Mouse (Mus musculus): ENCODE measurements around the gene Gm47955. TPM values are rescaled to one million over a fixed set of nuclear protein-coding genes. Genes with fewer than 3 reads are reported as not detected.
A peak's percentile ranks its signal among the peaks of the same experiment; 100 is the strongest.
"Not testable (repeated sequence)": the region's sequence is repeated elsewhere in the genome, so short reads cannot be mapped to it uniquely, and the experiment has no call there.

Gm47955 gene
- polyA plus RNA-seq, 1 experiment from 2014 or later: not detected

- no peak overlapping the region for H3K9ac ChIP-seq
- WGBS: 44% methylated on average over 4 of the region's 4 CpGs
- ATAC-seq: no peak
Observed at GRCm38 (mm10) chr1:82972046-82972445, 12.0 kb downstream of the Gm47955 start.

DNA sequence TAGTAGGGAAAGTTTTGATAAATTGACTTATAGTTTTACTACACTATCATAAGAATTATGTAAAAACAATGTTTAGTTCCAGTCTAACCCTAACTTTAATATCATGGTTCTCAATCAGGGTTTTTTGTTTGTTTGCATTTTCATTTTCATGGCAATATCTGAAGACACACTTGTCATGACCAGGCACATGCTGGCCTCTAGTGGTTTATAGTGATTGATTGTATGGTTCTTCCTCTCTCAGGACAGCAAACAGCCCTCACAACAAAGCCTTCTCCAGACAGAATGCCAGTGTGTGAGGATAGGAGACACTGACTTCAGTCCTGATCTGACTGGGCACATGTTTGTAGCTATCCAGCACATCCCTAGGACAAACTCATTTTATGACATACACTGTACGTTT is 13.2 kb downstream of the Gm47955 start:
- whole genome bisulfite sequencing: 87% methylated on average over 1 of the region's 1 CpGs
- Histone ChIP-seq H3K4me3 (replicated peaks) (no peak overlapping the region), H3K9ac (no peak overlapping the region), H3K36me3 (no peaks in the 10 kb centered on the region), H3K4me1 (replicated peaks) (no peaks in the 10 kb centered on the region), H3K27me3 (replicated peaks) (no peaks in the 10 kb centered on the region), H3K27ac (no peak overlapping the region), H3K4me2 (replicated peaks) (no peak overlapping the region), H3K9me3 (no peaks in the 10 kb centered on the region)
- ATAC-seq: no peak

More at GRCm38 (mm10) chr1:82972046-82972445, 12.0 kb downstream of the Gm47955 start:
- Histone ChIP-seq H3K4me3 (replicated peaks) (no peak overlapping the region), H3K4me1 (replicated peaks) (no peaks in the 10 kb centered on the region), H3K27me3 (replicated peaks) (no peaks in the 10 kb centered on the region), H3K4me2 (replicated peaks) (no peak overlapping the region), H3K27ac (no peak overlapping the region), H3K9me3 (no peaks in the 10 kb centered on the region), H3K36me3 (no peaks in the 10 kb centered on the region)

DNA sequence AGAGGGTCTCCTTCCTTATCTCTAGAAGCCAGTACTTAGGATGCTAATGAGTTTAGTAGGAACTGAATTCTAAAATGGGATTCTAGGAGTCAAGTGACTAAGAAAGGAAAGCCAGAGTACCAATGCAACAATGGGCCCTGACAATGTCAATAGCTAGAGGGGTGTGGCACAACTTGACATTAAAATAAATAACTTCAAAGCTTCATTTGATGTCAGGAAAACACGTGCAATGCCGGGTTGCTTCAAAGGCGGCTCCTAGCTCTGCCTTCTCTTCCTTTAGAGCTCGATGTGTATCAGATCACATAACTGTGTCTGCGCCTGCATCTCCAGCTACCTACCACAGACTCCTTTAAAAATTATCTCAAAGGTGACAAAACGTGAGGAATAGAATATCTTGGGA is 13.8 kb downstream of the Gm47955 start:
- H3K9me3 ChIP-seq: no peaks in the 10 kb centered on the region
- no peaks in the 10 kb centered on the region for H3K4me1 ChIP-seq (replicated peaks)
- H3K4me3 ChIP-seq (replicated peaks): no peak overlapping the region
- no peaks in the 10 kb centered on the region for H3K36me3 ChIP-seq
- WGBS: 70% methylated on average over 6 of the region's 6 CpGs
- no peak overlapping the region for H3K27ac ChIP-seq
- H3K4me2 ChIP-seq (replicated peaks): no peak overlapping the region
- no peaks in the 10 kb centered on the region for H3K27me3 ChIP-seq (replicated peaks)
- no peak for ATAC-seq
- H3K9ac ChIP-seq: no peak overlapping the region

DNA sequence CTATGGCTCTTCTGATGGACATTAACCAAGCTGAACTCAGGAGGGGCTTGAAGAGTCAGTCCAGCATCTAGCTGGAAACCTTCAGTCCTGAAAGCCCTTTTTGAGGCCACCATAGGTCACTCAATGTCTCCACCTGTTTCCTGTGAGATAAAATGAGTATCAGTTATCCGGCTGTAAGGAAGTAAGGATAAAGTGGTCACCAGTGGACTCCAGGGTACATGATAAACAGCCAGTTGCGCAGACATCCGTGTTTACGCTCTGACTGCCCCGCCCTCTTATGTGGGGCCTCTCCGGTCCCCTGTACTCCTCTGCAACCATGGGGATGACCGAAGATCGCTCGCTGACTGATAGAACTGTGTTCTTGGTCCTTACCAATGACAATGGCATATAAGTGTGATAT is 14.3 kb downstream of the Gm47955 start:
- peak; percentile 49; the same call in 1 of the 2 replicates for ATAC-seq
- 76% methylated on average over 9 of the region's 9 CpGs for WGBS
- Histone ChIP-seq H3K4me3 (replicated peaks) (no peak overlapping the region), H3K36me3 (no peaks in the 10 kb centered on the region), H3K4me2 (replicated peaks) (no peak overlapping the region), H3K27ac (no peak overlapping the region), H3K27me3 (replicated peaks) (no peaks in the 10 kb centered on the region), H3K9ac (no peak overlapping the region), H3K4me1 (replicated peaks) (no peaks in the 10 kb centered on the region), H3K9me3 (no peaks in the 10 kb centered on the region)

- Histone ChIP-seq H3K27me3 (replicated peaks) (no peaks in the 10 kb centered on the region), H3K9me3 (no peaks in the 10 kb centered on the region), H3K27ac (no peak overlapping the region), H3K4me2 (replicated peaks) (no peak overlapping the region), H3K36me3 (no peaks in the 10 kb centered on the region), H3K9ac (no peak overlapping the region), H3K4me3 (replicated peaks) (no peak overlapping the region), H3K4me1 (replicated peaks) (no peaks in the 10 kb centered on the region)
- no peak for ATAC-seq
- 82% methylated on average over 5 of the region's 5 CpGs for WGBS
Observed at GRCm38 (mm10) chr1:82975750-82976149, 15.7 kb downstream of the Gm47955 start.

DNA sequence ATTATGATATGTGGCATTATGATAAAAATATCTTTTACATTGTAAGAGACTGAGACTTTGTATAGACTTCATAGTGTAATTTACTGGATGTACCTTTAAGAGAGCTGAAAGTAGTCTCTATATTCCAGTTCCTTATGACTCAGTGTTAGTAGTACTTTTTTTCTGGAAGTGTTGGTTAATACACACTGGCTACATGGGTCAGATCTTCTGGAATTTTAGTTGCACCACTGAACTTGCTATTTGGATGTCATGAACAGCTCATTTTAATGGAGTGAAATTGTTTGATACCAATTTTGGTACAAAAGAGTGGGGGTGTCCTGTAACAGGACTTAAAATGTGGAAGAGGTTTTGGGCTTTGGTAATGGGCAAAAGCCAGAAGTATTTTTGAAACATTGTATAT is 17.8 kb downstream of the Gm47955 start:
- ATAC-seq: no peak
- H3K27ac ChIP-seq: no peak overlapping the region
- no peak overlapping the region for H3K9ac ChIP-seq
- H3K9me3 ChIP-seq: no peaks in the 10 kb centered on the region
- H3K4me3 ChIP-seq (replicated peaks): no peak overlapping the region
- no peaks in the 10 kb centered on the region for H3K27me3 ChIP-seq (replicated peaks)
- H3K4me1 ChIP-seq (replicated peaks): no peaks in the 10 kb centered on the region
- no peaks in the 10 kb centered on the region for H3K36me3 ChIP-seq
- no peak overlapping the region for H3K4me2 ChIP-seq (replicated peaks)

- Histone ChIP-seq H3K27me3 (replicated peaks) (no peaks in the 10 kb centered on the region), H3K4me2 (replicated peaks) (no peak overlapping the region), H3K4me1 (replicated peaks) (no peaks in the 10 kb centered on the region; the same call in 1 of the 2 replicates), H3K9me3 (no peaks in the 10 kb centered on the region), H3K9ac (no peak overlapping the region), H3K4me3 (replicated peaks) (no peak overlapping the region), H3K36me3 (no peaks in the 10 kb centered on the region), H3K27ac (no peak overlapping the region)
- ATAC-seq: no peak
- WGBS: 88% methylated on average over 6 of the region's 6 CpGs
Observed at GRCm38 (mm10) chr1:82986738-82987137, 26.7 kb downstream of the Gm47955 start.

GRCm38 (mm10) chr1:82987530-82988198 is 27.6 kb downstream of the Gm47955 start:
- ATAC-seq: no peak
- WGBS: 36% methylated on average over 4 of the region's 4 CpGs

GRCm38 (mm10) chr1:82991062-82991461 is 31.0 kb downstream of the Gm47955 start:
- WGBS: 47% methylated on average over 4 of the region's 4 CpGs
- peak; percentile 91 for ATAC-seq
- Histone ChIP-seq H3K27ac (peak overlapping the region; percentile 69), H3K4me2 (replicated peaks) (no peak overlapping the region), H3K4me3 (replicated peaks) (no peak overlapping the region), H3K36me3 (no peaks in the 10 kb centered on the region), H3K9ac (no peak overlapping the region), H3K9me3 (no peaks in the 10 kb centered on the region), H3K4me1 (replicated peaks) (no peaks in the 10 kb centered on the region; the same call in 1 of the 2 replicates), H3K27me3 (replicated peaks) (no peaks in the 10 kb centered on the region)

More at GRCm38 (mm10) chr1:82987530-82988198, 27.6 kb downstream of the Gm47955 start:
- H3K4me2 ChIP-seq (replicated peaks): no peak overlapping the region
- no peaks in the 10 kb centered on the region for H3K27me3 ChIP-seq (replicated peaks)
- no peaks in the 10 kb centered on the region; the same call in 1 of the 2 replicates for H3K4me1 ChIP-seq (replicated peaks)
- H3K36me3 ChIP-seq: no peaks in the 10 kb centered on the region
- H3K9ac ChIP-seq: no peak overlapping the region
- no peak overlapping the region for H3K4me3 ChIP-seq (replicated peaks)
- no peaks in the 10 kb centered on the region for H3K9me3 ChIP-seq
- H3K27ac ChIP-seq: no peak overlapping the region

DNA sequence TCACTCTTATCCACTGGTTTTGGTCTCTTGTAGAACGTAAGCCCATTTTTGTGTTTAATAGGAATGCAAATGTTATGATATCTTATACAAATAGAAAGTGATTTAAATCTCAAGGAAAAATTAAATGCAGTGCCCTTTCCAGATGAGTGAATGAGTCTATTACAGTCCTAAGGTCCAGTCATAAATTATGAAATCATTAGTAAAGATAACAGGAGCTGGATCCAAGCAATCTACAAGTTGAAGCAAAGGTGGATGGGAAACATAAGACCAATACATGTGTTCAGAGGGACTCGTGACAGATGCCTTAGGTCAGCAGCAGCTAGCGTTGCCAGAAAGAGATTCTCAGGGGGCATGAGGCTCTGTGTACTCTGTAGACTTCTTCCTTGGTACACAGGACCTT is 31.5 kb downstream of the Gm47955 start:
- Histone ChIP-seq H3K9ac (no peak overlapping the region), H3K4me3 (replicated peaks) (no peak overlapping the region), H3K27ac (peak overlapping the region; percentile 57), H3K4me2 (replicated peaks) (no peak overlapping the region), H3K36me3 (no peaks in the 10 kb centered on the region), H3K9me3 (no peaks in the 10 kb centered on the region), H3K27me3 (replicated peaks) (no peaks in the 10 kb centered on the region), H3K4me1 (replicated peaks) (no peaks in the 10 kb centered on the region; the same call in 1 of the 2 replicates)
- peak; percentile 87 for ATAC-seq
- 58% methylated on average over 3 of the region's 3 CpGs for whole genome bisulfite sequencing

DNA sequence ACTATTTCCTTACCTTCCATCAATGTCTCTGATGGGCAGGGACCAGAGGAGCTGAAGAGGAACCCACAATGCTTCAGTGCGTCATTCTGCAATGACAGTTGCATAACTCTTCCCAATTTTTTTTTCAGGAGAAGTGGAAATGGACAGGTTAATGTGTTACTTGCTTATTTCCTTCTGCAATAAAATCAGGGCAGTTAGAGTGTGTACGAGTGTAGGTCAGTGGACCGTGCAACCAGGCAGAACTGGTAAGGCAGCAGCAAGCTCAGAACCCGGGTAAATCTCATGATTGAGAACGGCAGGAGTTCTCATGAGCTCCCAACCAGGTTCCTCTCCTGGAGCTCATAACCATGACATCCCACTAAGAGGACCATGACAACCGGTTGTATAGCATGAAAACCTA is 32.0 kb downstream of the Gm47955 start:
- 66% methylated on average over 6 of the region's 6 CpGs for WGBS
- Histone ChIP-seq H3K27ac (peak overlapping the region; percentile 48), H3K4me3 (replicated peaks) (no peak overlapping the region), H3K9ac (no peak overlapping the region), H3K27me3 (replicated peaks) (no peaks in the 10 kb centered on the region), H3K4me1 (replicated peaks) (no peaks in the 10 kb centered on the region; the same call in 1 of the 2 replicates), H3K36me3 (no peaks in the 10 kb centered on the region), H3K4me2 (replicated peaks) (no peak overlapping the region), H3K9me3 (no peaks in the 10 kb centered on the region)
- peak; percentile 77 for ATAC-seq

GRCm38 (mm10) chr1:82993947-82994346 is 33.9 kb downstream of the Gm47955 start:
- ATAC-seq: no peak
- no peak overlapping the region for H3K4me2 ChIP-seq (replicated peaks)
- 76% methylated on average over 3 of the region's 3 CpGs for WGBS
- no peak overlapping the region for H3K27ac ChIP-seq
- H3K9me3 ChIP-seq: no peaks in the 10 kb centered on the region
- H3K27me3 ChIP-seq (replicated peaks): no peaks in the 10 kb centered on the region
- no peaks in the 10 kb centered on the region for H3K36me3 ChIP-seq
- no peaks in the 10 kb centered on the region; the same call in 1 of the 2 replicates for H3K4me1 ChIP-seq (replicated peaks)
- H3K4me3 ChIP-seq (replicated peaks): no peak overlapping the region
- no peak overlapping the region for H3K9ac ChIP-seq

- H3K4me2 ChIP-seq (replicated peaks); H3K27ac ChIP-seq; ATAC-seq; H3K27me3 ChIP-seq (replicated peaks); H3K36me3 ChIP-seq; H3K4me1 ChIP-seq (replicated peaks); H3K4me3 ChIP-seq (replicated peaks); H3K9me3 ChIP-seq; H3K9ac ChIP-seq: not testable (repeated sequence)
- WGBS: 97% methylated on average over 9 of the region's 9 CpGs
Observed at GRCm38 (mm10) chr1:83000306-83000705, 40.2 kb downstream of the Gm47955 start, which contains the start of gene Gm47959. Gm47959 (plus strand) TSS chr1:83000548.

All from intestine, embryonic 15.5 days (tissue).